Mouse (Mus musculus) intestine, embryonic 15.5 days (tissue): ENCODE measurements around the gene Zfand2b. TPM values are rescaled to one million over a fixed set of nuclear protein-coding genes. Genes with fewer than 3 reads are reported as not detected.

Experiments used
- ATAC-seq: fragments of 200-750 bp; cut with Nextera tagmentation; 2 replicates; pipeline ENCODE4 v1.8.0; 2017; ENCODE audit warnings: moderate TSS enrichment, moderate library complexity
- H3K27ac ChIP-seq: fragments of 300-500 bp; sonication (generic); 2 replicates; pipeline ENCODE4 v1.5.1; 2015; ENCODE audit warnings: mild to moderate bottlenecking, inconsistent platforms
- H3K27me3 ChIP-seq: fragments of 300-500 bp; sonication (generic); replicated peaks from 2 replicates; pipeline ENCODE4 v1.6.1; 2015; ENCODE audit warnings: inconsistent platforms
- H3K36me3 ChIP-seq: fragments of 300-500 bp; sonication (generic); 2 replicates; pipeline ENCODE4 v1.6.1; 2015; ENCODE audit warnings: inconsistent platforms
- H3K4me1 ChIP-seq: fragments of 300-500 bp; sonication (generic); replicated peaks from 2 replicates; pipeline ENCODE4 v1.6.1; 2015; ENCODE audit warnings: inconsistent platforms
- H3K4me2 ChIP-seq: fragments of 300-500 bp; sonication (generic); replicated peaks from 2 replicates; pipeline ENCODE4 v1.6.1; 2015; ENCODE audit warnings: mild to moderate bottlenecking, inconsistent platforms
- H3K4me3 ChIP-seq: fragments of 300-500 bp; sonication (generic); replicated peaks from 2 replicates; pipeline ENCODE4 v1.5.1; 2015; ENCODE audit warnings: inconsistent platforms
- H3K9ac ChIP-seq: fragments of 300-500 bp; sonication (generic); 2 replicates; pipeline ENCODE4 v1.6.1; 2015; ENCODE audit warnings: inconsistent platforms
- H3K9me3 ChIP-seq: fragments of 300-500 bp; sonication (generic); 2 replicates; pipeline ENCODE4 v1.6.1; 2016; ENCODE audit warnings: inconsistent platforms
- WGBS: fragments of 180-500 bp; shearing (Covaris S2); methylation state at CpG from one replicate; pipeline ENCODE4 v1.1.7; 2015; 5-methylcytosine and 5-hydroxymethylcytosine counted together
- polyA plus RNA-seq: library from polyadenylated mRNA; unstranded; fragments of >200 nt; fragmentation: Nextera tagmentation; extraction: Ambion mirVana; gene quantifications from 2 replicates; pipeline ENCODE4 v1.2.1, GENCODE M21; 2015

Gene Zfand2b
- polyA plus RNA-seq, 1 experiment from 2014 or later: 45.6 TPM

- 8% methylated on average over 34 of the region's 34 CpGs for WGBS
- peaks cover 6% of the 10 kb centered on the region; the same call in 1 of the 2 replicates for H3K36me3 ChIP-seq
- H3K27ac ChIP-seq: no peak overlapping the region
Observed at GRCm38 (mm10) chr1:75208967-75209678, 40.7 kb downstream of the Zfand2b start.

DNA sequence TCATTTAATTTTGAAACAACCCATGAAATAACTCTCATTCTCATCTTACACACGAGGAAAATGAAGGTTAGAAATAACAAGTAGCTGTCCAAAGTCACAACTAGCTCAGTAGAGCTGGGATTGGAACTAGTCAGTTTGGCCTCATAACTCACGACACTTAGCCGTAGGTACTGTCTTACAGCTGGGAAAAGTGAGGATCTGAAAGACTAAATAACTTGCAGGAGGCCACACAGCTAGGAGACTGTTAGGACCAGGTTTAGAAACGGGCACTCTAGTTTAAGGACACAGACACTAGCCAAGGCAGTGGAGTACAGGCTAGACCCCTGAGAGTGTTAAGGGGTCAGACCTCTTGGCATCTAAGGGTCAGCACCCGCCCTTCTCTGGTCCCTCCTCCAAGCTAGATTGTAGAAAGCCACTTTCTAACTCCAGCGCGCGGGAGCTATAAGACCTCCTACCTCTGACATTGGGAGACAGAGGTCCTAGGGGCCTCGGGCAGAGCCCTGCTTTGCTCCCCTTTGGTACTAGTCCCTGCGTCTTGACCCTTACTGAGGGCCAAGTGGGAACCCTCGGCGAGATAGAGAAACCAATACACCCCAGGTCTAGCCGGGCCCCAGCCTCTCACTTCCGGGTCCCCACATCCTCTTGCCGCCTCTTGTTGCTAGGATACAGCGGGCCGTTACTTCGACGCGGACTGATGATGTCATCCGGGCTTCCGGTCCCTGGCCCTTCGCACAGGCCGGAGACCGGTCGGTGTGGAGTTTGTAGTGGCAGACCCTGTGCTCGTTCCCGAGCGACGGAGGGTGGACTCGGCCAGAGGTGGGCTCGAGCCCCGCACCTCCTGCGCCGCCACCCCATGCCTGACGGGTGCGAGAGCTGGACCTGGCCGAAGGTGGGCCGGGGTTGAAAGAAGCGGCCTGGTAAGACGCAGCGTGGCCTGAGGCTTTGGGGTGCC, 42.0 kb downstream of the Zfand2b start, which contains the start of the genes Glb1l and Stk16:
Glb1l (minus strand) TSS at position 678 of the 952 bp plus-strand sequence.
Stk16 (plus strand) TSS at position 703 of the 952 bp plus-strand sequence.
- peak; percentile 91 for ATAC-seq
- Histone ChIP-seq H3K4me1 (peaks cover 35% of the 10 kb centered on the region), H3K27me3 (no peaks in the 10 kb centered on the region), H3K4me3 (peak within 1 kb of the TSS; percentile 86), H3K9me3 (no peaks in the 10 kb centered on the region), H3K27ac (peak within 1 kb of the TSS; percentile 63), H3K4me2 (peak within 1 kb of the TSS; percentile 85), H3K9ac (peak within 1 kb of the TSS; percentile 94), H3K36me3 (peaks cover 7% of the 10 kb centered on the region; the same call in 1 of the 2 replicates)
- WGBS: 6% methylated on average over 42 of the region's 42 CpGs

More at GRCm38 (mm10) chr1:75208967-75209678, 40.7 kb downstream of the Zfand2b start:
- Histone ChIP-seq H3K9ac (peak overlapping the region; percentile 52), H3K4me2 (peak overlapping the region; percentile 65), H3K4me1 (peaks cover 29% of the 10 kb centered on the region), H3K9me3 (no peaks in the 10 kb centered on the region), H3K4me3 (peak overlapping the region; percentile 35), H3K27me3 (no peaks in the 10 kb centered on the region)
- ATAC-seq: no peak

DNA sequence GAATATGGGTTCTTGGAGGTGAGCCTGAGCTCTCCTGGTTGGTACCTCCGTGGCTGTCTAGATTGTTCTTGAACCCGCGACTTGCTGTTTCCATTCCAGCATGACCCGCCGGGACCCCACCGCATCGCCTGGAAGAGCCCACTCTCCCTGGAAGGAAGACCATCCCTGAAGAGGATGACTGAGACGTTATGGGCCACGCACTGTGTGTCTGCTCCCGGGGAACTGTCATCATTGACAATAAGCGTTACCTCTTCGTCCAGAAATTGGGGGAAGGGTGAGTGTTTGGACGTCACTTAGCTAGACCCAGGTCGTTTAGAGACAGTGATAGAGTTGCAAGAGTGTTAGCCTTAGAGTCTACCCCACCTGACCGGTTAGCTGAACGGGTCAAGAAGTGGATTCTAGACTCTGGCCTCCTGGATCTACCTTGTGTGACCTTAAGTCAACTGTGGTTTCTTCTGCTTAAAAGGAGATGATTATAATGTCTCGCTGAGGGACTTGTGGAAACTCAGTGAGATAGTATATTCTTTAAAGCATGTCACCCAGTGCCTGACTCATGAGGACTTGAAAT, 42.8 kb downstream of the Zfand2b start:
- ATAC-seq: no peak
- WGBS: 11% methylated on average over 17 of the region's 17 CpGs
- H3K9me3 ChIP-seq: no peaks in the 10 kb centered on the region
- peak overlapping the region; percentile 86 for H3K4me3 ChIP-seq
- peaks cover 35% of the 10 kb centered on the region for H3K4me1 ChIP-seq
- no peaks in the 10 kb centered on the region for H3K27me3 ChIP-seq
- peaks cover 12% of the 10 kb centered on the region; the same call in 1 of the 2 replicates for H3K36me3 ChIP-seq
- H3K4me2 ChIP-seq: peak overlapping the region; percentile 85
- peak overlapping the region; percentile 94 for H3K9ac ChIP-seq
- H3K27ac ChIP-seq: peak overlapping the region; percentile 63

DNA sequence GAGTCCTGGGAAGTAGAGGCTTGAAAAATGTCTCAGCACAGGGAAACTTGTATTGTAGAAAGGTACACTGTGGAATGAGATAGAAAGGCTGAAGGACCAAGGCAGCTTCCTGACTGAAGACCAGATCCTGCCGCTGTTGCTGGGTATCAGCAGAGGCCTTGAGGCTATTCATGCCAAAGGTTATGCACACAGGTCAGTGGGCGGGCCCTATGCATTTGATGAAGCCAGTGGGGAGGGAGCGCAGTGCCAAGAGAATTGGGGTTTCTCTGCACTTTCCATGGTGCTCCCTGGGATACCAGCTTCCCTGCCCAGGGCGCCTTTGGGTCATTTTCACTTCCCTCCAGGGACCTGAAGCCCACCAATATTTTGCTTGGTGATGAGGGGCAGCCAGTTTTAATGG, 44.1 kb downstream of the Zfand2b start:
- WGBS: 73% methylated on average over 4 of the region's 4 CpGs
- Histone ChIP-seq H3K9ac (no peak overlapping the region), H3K27me3 (no peaks in the 10 kb centered on the region; the same call in 1 of the 2 replicates), H3K9me3 (no peaks in the 10 kb centered on the region), H3K4me3 (no peak overlapping the region), H3K4me2 (peak overlapping the region; percentile 20; the same call in 1 of the 2 replicates), H3K27ac (no peak overlapping the region), H3K36me3 (peaks cover 12% of the 10 kb centered on the region; the same call in 1 of the 2 replicates), H3K4me1 (peaks cover 37% of the 10 kb centered on the region)
- ATAC-seq: no peak

DNA sequence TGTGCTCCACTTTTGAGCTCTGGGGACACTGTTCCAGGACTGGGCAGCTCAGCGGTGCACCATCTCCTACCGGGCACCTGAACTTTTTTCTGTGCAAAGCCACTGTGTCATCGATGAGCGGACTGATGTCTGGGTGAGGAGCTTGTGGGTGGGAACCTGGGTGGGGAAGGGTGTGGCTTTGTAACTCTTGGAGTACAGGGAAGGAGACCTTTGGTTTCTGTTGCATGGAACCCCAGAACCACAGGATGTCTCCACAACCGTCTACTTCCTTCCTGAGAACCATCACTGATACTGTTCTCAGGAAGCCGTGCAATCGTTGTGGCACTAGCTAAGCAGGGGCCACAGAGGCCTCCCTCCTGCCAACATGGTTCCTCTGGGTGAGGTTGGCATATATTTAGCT, 44.6 kb downstream of the Zfand2b start:
- no peak for ATAC-seq
- peaks cover 37% of the 10 kb centered on the region for H3K4me1 ChIP-seq
- H3K36me3 ChIP-seq: peaks cover 12% of the 10 kb centered on the region; the same call in 1 of the 2 replicates
- H3K9ac ChIP-seq: no peak overlapping the region
- no peaks in the 10 kb centered on the region for H3K9me3 ChIP-seq
- no peak overlapping the region for H3K27ac ChIP-seq
- WGBS: 78% methylated on average over 7 of the region's 7 CpGs
- H3K4me3 ChIP-seq: no peak overlapping the region
- peak overlapping the region; percentile 20; the same call in 1 of the 2 replicates for H3K4me2 ChIP-seq
- no peaks in the 10 kb centered on the region; the same call in 1 of the 2 replicates for H3K27me3 ChIP-seq

DNA sequence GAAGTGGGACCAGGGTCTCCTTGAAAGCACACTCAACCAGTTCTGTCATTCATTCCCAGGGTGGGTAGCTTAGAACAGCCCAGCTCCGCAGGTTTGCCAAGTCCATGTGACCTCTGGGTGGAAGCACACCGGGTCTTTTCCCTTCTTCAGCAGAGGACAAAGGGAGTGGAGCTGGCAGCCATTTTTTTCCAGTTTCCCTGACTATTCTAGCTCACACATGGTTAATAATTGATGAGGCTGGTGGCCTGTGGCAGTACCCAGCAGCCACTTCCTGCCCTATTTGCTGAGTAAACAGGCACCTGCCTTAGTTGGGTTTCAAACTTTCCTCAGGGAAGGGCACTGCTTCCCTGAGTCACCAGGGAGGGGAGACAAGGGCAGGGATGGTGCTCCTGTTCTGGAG, 46.0 kb downstream of the Zfand2b start:
- Histone ChIP-seq H3K9ac (peak overlapping the region; percentile 27; the same call in 1 of the 2 replicates), H3K27ac (peak overlapping the region; percentile 82), H3K9me3 (no peaks in the 10 kb centered on the region), H3K4me2 (peak overlapping the region; percentile 36), H3K27me3 (peaks cover 9% of the 10 kb centered on the region), H3K36me3 (peaks cover 12% of the 10 kb centered on the region; the same call in 1 of the 2 replicates), H3K4me3 (no peak overlapping the region), H3K4me1 (peaks cover 43% of the 10 kb centered on the region)
- WGBS: 47% methylated on average over 2 of the region's 2 CpGs
- ATAC-seq: peak; percentile 49

- H3K4me3 ChIP-seq: no peak overlapping the region
- H3K9me3 ChIP-seq: no peaks in the 10 kb centered on the region
- ATAC-seq: no peak
- H3K4me2 ChIP-seq: peak overlapping the region; percentile 36
- H3K27me3 ChIP-seq: peaks cover 13% of the 10 kb centered on the region
- peaks cover 12% of the 10 kb centered on the region; the same call in 1 of the 2 replicates for H3K36me3 ChIP-seq
- H3K27ac ChIP-seq: peak overlapping the region; percentile 66
- H3K9ac ChIP-seq: no peak overlapping the region
- 61% methylated on average over 5 of the region's 5 CpGs for WGBS
- peaks cover 48% of the 10 kb centered on the region for H3K4me1 ChIP-seq
Observed at GRCm38 (mm10) chr1:75214886-75215285, 46.4 kb downstream of the Zfand2b start.

- ATAC-seq: no peak
- 93% methylated on average over 9 of the region's 9 CpGs for WGBS
- H3K9ac ChIP-seq: no peak overlapping the region
- H3K27me3 ChIP-seq: peaks cover 18% of the 10 kb centered on the region
- peaks cover 44% of the 10 kb centered on the region for H3K4me1 ChIP-seq
- no peak overlapping the region for H3K27ac ChIP-seq
- H3K9me3 ChIP-seq: no peaks in the 10 kb centered on the region
- H3K36me3 ChIP-seq: peaks cover 12% of the 10 kb centered on the region; the same call in 1 of the 2 replicates
- H3K4me2 ChIP-seq: no peak overlapping the region
- no peak overlapping the region for H3K4me3 ChIP-seq
Observed at GRCm38 (mm10) chr1:75215785-75216184, 47.3 kb downstream of the Zfand2b start.

DNA sequence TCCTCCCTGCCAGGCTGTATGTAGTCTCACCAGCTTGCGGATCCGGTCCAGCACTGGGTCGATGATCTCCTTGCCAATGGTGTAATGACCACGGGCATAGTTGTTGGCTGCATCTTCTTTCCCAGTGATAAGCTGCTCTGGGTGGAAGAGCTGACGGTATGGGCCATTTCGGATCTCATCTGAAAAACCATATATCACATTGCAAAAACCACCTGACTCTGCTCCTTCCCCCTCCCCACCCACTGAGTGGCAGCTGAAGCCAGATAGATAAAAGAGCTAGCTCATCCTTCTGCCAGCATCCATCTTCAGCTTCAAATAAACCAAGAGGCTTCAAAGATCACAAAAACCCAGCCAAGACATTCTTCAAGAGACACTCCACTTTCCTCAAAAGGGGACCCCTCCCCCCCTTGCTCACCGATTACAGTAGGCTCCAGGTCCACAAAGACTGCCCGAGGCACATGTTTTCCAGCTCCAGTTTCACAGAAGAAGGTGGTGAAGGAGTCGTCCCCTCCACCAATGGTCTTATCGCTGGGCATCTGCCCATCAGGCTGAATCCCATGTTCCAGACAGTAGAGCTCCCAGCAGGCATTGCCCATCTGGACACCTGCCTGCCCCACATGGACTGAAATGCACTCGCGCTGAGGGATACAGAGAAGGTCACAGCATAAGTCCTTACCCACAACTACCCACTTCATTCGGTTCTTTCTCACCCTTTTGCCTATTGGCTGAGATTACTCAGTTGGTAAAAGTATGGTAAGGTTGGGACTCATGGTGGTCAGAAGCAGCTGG, 48.5 kb downstream of the Zfand2b start:
- peak overlapping the region; percentile 99 for H3K4me2 ChIP-seq
- WGBS: 72% methylated on average over 13 of the region's 13 CpGs
- H3K4me1 ChIP-seq: peaks cover 38% of the 10 kb centered on the region
- ATAC-seq: no peak
- H3K9me3 ChIP-seq: no peaks in the 10 kb centered on the region
- no peak overlapping the region for H3K27ac ChIP-seq
- peaks cover 12% of the 10 kb centered on the region; the same call in 1 of the 2 replicates for H3K36me3 ChIP-seq
- H3K27me3 ChIP-seq: peaks cover 27% of the 10 kb centered on the region
- H3K9ac ChIP-seq: no peak overlapping the region
- H3K4me3 ChIP-seq: 0 out of 2 replicates have a peak overlapping the region, but pooled peaks have one; percentile 54

DNA sequence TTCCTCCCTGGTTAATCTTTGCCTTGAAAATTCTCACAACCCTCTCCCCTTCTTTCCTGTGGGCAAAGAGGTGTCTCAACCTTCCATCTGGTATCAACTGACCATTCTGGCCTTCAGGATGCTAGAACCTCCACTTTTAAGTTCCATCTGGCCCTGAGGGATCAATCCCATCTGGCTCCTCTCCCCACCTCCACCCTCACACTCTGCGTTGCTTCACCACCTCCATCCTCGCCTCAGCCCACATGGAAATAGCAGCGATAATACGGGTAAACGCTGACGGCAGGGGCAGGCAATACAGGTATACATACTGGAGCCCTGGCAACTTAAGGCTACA, 49.4 kb downstream of the Zfand2b start:
- H3K36me3 ChIP-seq: peaks cover 8% of the 10 kb centered on the region; the same call in 1 of the 2 replicates
- H3K9me3 ChIP-seq: no peaks in the 10 kb centered on the region
- 0 out of 2 replicates have a peak, but pooled peaks have one; percentile 1 for ATAC-seq
- 2% methylated on average over 6 of the region's 6 CpGs for WGBS
- H3K9ac ChIP-seq: 0 out of 2 replicates have a peak overlapping the region, but pooled peaks have one; percentile 8
- peak overlapping the region; percentile 54 for H3K4me3 ChIP-seq
- peaks cover 27% of the 10 kb centered on the region for H3K27me3 ChIP-seq
- H3K4me2 ChIP-seq: peak overlapping the region; percentile 99
- H3K4me1 ChIP-seq: peaks cover 31% of the 10 kb centered on the region
- no peak overlapping the region for H3K27ac ChIP-seq
